ENCODE assay signal across 14 mouse cellular contexts in the genomic region with DNA sequence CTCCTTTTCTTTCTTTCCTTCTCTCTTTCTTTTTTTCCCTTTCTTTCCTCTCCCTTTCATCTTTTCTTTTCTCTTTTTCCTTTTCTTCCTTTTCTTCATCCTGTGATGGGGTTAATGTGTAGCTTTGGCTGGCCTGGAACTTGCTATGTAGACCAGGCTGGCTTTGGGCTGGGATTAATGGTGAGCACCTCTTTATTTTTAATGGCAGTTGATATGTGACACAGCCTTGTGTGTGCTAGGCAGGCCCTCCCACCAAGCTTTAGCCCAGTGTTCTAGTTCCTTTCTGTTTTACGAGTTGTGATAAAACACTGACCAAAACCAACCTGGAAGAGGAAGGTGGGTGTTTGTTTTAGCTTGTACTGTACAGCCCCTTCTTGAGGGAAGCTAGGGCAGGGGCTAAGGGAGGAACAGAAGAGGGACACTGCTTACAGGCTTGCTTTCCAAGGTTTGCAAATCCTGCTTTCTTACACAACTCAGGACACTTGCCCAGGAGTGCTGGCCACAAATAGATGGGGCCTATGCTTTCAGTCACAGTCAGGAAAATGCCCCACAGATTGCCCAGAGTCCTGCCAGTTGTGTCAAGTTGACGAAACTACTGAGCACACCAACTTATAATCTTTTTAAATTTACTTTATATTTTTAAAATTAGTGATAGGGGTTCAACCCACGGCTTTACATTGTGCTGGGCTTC. TPM values are rescaled to one million over a fixed set of nuclear protein-coding genes. Genes with fewer than 3 reads are reported as not detected.
A peak's percentile ranks its signal among the peaks of the same experiment; 100 is the strongest.
DNase-seq lines count a peak whose midpoint lies in the region; ATAC-seq and TF ChIP-seq lines count a peak whose summit lies in the region.
"Had no signal": no experiment of that assay in that cellular context is flagged by ENCODE, and none has a peak within 500 bp of the region (broad histone marks: within the 10 kb centered on the region; RNA-seq: fewer than 3 reads in every experiment).

No protein-coding gene starts in this region.

- no peaks in the 10 kb centered on the region for H3K9me3 ChIP-seq in heart, embryonic 12.5 days (replicated peaks)
- H3K9me3 ChIP-seq in lung, postnatal 0 days (ENCODE audit: low read length) = no peaks in the 10 kb centered on the region
- H3K9me3 ChIP-seq in liver, embryonic 15.5 days (replicated peaks) = no peaks in the 10 kb centered on the region
- H3K9me3 ChIP-seq in forebrain, embryonic 13.5 days (replicated peaks) = no peaks in the 10 kb centered on the region; the same call in 1 of the 2 replicates
- H3K9me3 ChIP-seq: embryonic facial prominence, embryonic 12.5 days had no signal

- peaks cover 15% of the 10 kb centered on the region for H3K4me1 ChIP-seq in heart, embryonic 12.5 days (replicated peaks)
- no peaks in the 10 kb centered on the region; the same call in 1 of the 2 replicates for H3K4me1 ChIP-seq in lung, postnatal 0 days (ENCODE audit: insufficient read depth, low read depth, low read length)
- H3K4me1 ChIP-seq in liver, embryonic 15.5 days (replicated peaks) = 0 out of 2 replicates have a peak, but pooled peaks cover 3% of the 10 kb centered on the region
- no peaks in the 10 kb centered on the region for H3K4me1 ChIP-seq in forebrain, embryonic 13.5 days
- H3K4me1 ChIP-seq: embryonic facial prominence, embryonic 12.5 days; forebrain, embryonic 10.5 days; hindbrain, embryonic 13.5 days had no signal

- WGBS in heart, embryonic 12.5 days = 73% methylated on average over 3 of the region's 3 CpGs
- 69% methylated on average over 3 of the region's 3 CpGs for WGBS in lung, postnatal 0 days
- 44% methylated on average over 3 of the region's 3 CpGs for WGBS in liver, embryonic 15.5 days (ENCODE audit: insufficient replicate concordance)
- 86% methylated on average over 3 of the region's 3 CpGs for WGBS in forebrain, embryonic 13.5 days

- H3K4me3 ChIP-seq in heart, embryonic 12.5 days = no peak overlapping the region
- no peak overlapping the region for H3K4me3 ChIP-seq in lung, postnatal 0 days (ENCODE audit: low read depth, low read length)
- no peak overlapping the region for H3K4me3 ChIP-seq in liver, embryonic 15.5 days (replicated peaks)
- H3K4me3 ChIP-seq in forebrain, embryonic 13.5 days = no peak overlapping the region
- H3K4me3 ChIP-seq: embryonic facial prominence, embryonic 12.5 days; forebrain, embryonic 10.5 days; heart, adult 2 months; hindbrain, embryonic 13.5 days had no signal

- no peak for TF ChIP-seq CTCF in lung, postnatal 0 days (IDR thresholded peaks at IDR 0.05)

- no peak overlapping the region for H3K27ac ChIP-seq in heart, embryonic 12.5 days (ENCODE audit: poor library complexity, severe bottlenecking)
- H3K27ac ChIP-seq in lung, postnatal 0 days (ENCODE audit: low read length) = peak overlapping the region; percentile 16; the same call in 1 of the 2 replicates
- H3K27ac ChIP-seq in liver, embryonic 15.5 days (replicated peaks) = 0 out of 2 replicates have a peak overlapping the region, but pooled peaks have one; percentile 38
- H3K27ac ChIP-seq in forebrain, embryonic 13.5 days = no peak overlapping the region
- H3K27ac ChIP-seq: embryonic facial prominence, embryonic 12.5 days; forebrain, embryonic 10.5 days; heart, adult 2 months; hindbrain, embryonic 13.5 days had no signal

- no peaks in the 10 kb centered on the region; the same call in 1 of the 2 replicates for H3K36me3 ChIP-seq in heart, embryonic 12.5 days
- H3K36me3 ChIP-seq in lung, postnatal 0 days (ENCODE audit: insufficient read depth, low read length) = no peaks in the 10 kb centered on the region
- H3K36me3 ChIP-seq in liver, embryonic 15.5 days (replicated peaks) = no peaks in the 10 kb centered on the region
- H3K36me3 ChIP-seq in forebrain, embryonic 13.5 days (ENCODE audit: poor library complexity, severe bottlenecking) = no peaks in the 10 kb centered on the region

- H3K4me2 ChIP-seq in heart, embryonic 12.5 days = no peak overlapping the region
- H3K4me2 ChIP-seq in lung, postnatal 0 days (replicated peaks; ENCODE audit: low read depth, low read length) = no peak overlapping the region
- no peak overlapping the region for H3K4me2 ChIP-seq in liver, embryonic 15.5 days
- H3K4me2 ChIP-seq in forebrain, embryonic 13.5 days = no peak overlapping the region
- H3K4me2 ChIP-seq: embryonic facial prominence, embryonic 12.5 days; hindbrain, embryonic 13.5 days had no signal

- no peak for TF ChIP-seq EP300 in lung, postnatal 0 days (IDR thresholded peaks at IDR 0.05)

- ATAC-seq in heart, embryonic 12.5 days (ENCODE audit: insufficient number of reproducible peaks, low FRiP score) = no peak
- no peak for ATAC-seq in lung, postnatal 0 days
- no peak for ATAC-seq in liver, embryonic 15.5 days (ENCODE audit: insufficient read depth)
- no peak for ATAC-seq in forebrain, embryonic 13.5 days

- no peaks in the 10 kb centered on the region for H3K27me3 ChIP-seq in heart, embryonic 12.5 days (replicated peaks)
- H3K27me3 ChIP-seq in lung, postnatal 0 days (replicated peaks; ENCODE audit: insufficient read depth, low read length) = no peaks in the 10 kb centered on the region
- H3K27me3 ChIP-seq in liver, embryonic 15.5 days = no peaks in the 10 kb centered on the region
- H3K27me3 ChIP-seq in forebrain, embryonic 13.5 days = no peaks in the 10 kb centered on the region
- H3K27me3 ChIP-seq: embryonic facial prominence, embryonic 12.5 days; hindbrain, embryonic 13.5 days had no signal

- H3K9ac ChIP-seq in heart, embryonic 12.5 days = no peak overlapping the region
- no peak overlapping the region for H3K9ac ChIP-seq in lung, postnatal 0 days (replicated peaks; ENCODE audit: low read depth)
- no peak overlapping the region for H3K9ac ChIP-seq in liver, embryonic 15.5 days
- no peak overlapping the region for H3K9ac ChIP-seq in forebrain, embryonic 13.5 days
- H3K9ac ChIP-seq: embryonic facial prominence, embryonic 12.5 days; hindbrain, embryonic 13.5 days had no signal

- DNase-seq in heart, adult 11 months = peak; percentile 82
- DNase-seq in lung, postnatal 0 days (ENCODE audit: low spot score) = no peak
- no peak for DNase-seq in lung, postnatal 4 days
- DNase-seq in cerebellum, postnatal 4 days (ENCODE audit: low spot score in 2 of 2) = no peak
- DNase-seq in right cerebral cortex, postnatal 36 days (ENCODE audit: low spot score in 2 of 2) = no peak
- DNase-seq: cerebellum, postnatal 36 days; heart, adult 2 months; heart, postnatal 10 days had no signal

RNA-seq across cellular contexts. Expression of a gene that starts 20.6 kb away (rescaled TPM):
- polyA plus RNA-seq in heart, embryonic 12.5 days (2016; fragmentation: Nextera tagmentation; extraction: Ambion mirVana) = 15.2 and 15.5 TPM in 2 replicates
- polyA plus RNA-seq in lung, postnatal 0 days (2015; fragmentation: Nextera tagmentation; extraction: Ambion mirVana) = 21.8 and 24.0 TPM in 2 replicates
- 3.3 and 3.7 TPM in 2 replicates for polyA plus RNA-seq in liver, embryonic 15.5 days (2015; fragmentation: Nextera tagmentation; extraction: Ambion mirVana)
- 11.6 and 13.7 TPM in 2 replicates for polyA plus RNA-seq in forebrain, embryonic 13.5 days (2015; fragmentation: Nextera tagmentation; extraction: Ambion mirVana)

Comparison
In these comparisons a context has a peak if more than half of its experiments do, and no peak if none do; other contexts are left out.
1. H3K27ac ChIP-seq: peak in lung, postnatal 0 days (single experiment) and liver, embryonic 15.5 days (single experiment); none in heart, embryonic 12.5 days (single experiment) and forebrain, embryonic 13.5 days (single experiment).